Mouse (Mus musculus) forebrain, embryonic 14.5 days (tissue): ENCODE results near the gene Ahnak2. TPM values are rescaled to one million over a fixed set of nuclear protein-coding genes. Genes with fewer than 3 reads are reported as not detected.

Experiments
- ATAC-seq: fragments of 200-750 bp; cut with Nextera tagmentation; 2 replicates; pipeline ENCODE4 v1.8.0; 2017; ENCODE audit warnings: mild to moderate bottlenecking, moderate library complexity
- DNase-seq: peaks from one replicate; pipeline ENCODE4 v3.0.0-alpha.2; 2015; ENCODE audit warnings: low spot score
- H3K27ac ChIP-seq: fragments of 300-500 bp; sonication (generic); 2 replicates; pipeline ENCODE4 v1.5.1; 2014; ENCODE audit warnings: low read depth, mild to moderate bottlenecking, control low read depth, low read length, moderate library complexity
- H3K27me3 ChIP-seq: fragments of 300-500 bp; sonication (generic); replicated peaks from 2 replicates; pipeline ENCODE4 v1.6.1; 2014; ENCODE audit warnings: low read length, control low read depth, mixed read lengths; ENCODE audit not compliant: control insufficient read depth, insufficient read depth
- H3K36me3 ChIP-seq: fragments of 300-500 bp; sonication (generic); 2 replicates; pipeline ENCODE4 v1.6.1; 2014; ENCODE audit warnings: low read length, control low read depth; ENCODE audit not compliant: control insufficient read depth, insufficient read depth
- H3K4me1 ChIP-seq: fragments of 300-500 bp; sonication (generic); 2 replicates; pipeline ENCODE4 v1.6.1; 2014; ENCODE audit warnings: antibody characterized with exemption, low read length, control low read depth; ENCODE audit not compliant: control insufficient read depth, insufficient read depth
- H3K4me2 ChIP-seq: fragments of 300-500 bp; sonication (generic); 2 replicates; pipeline ENCODE4 v1.6.1; 2014; ENCODE audit warnings: mild to moderate bottlenecking, control low read depth, low read length
- H3K4me3 ChIP-seq: fragments of 300-500 bp; sonication (generic); 2 replicates; pipeline ENCODE4 v1.5.1; 2014; ENCODE audit warnings: low read depth, low read length, control low read depth
- H3K9ac ChIP-seq: fragments of 300-500 bp; sonication (generic); 2 replicates; pipeline ENCODE4 v1.6.1; 2014; ENCODE audit warnings: mild to moderate bottlenecking, low read length, control low read depth, moderate library complexity
- H3K9me3 ChIP-seq: fragments of 300-500 bp; sonication (generic); replicated peaks from 2 replicates; pipeline ENCODE4 v1.6.1; 2016; ENCODE audit warnings: low read length, control low read depth, mixed read lengths; ENCODE audit not compliant: control insufficient read depth
- WGBS: fragments of 180-500 bp; shearing (Covaris S2); extraction: QIAGEN DNeasy Blood & Tissue Kit; methylation state at CpG from one replicate; pipeline ENCODE4 v1.1.7; 2014; 5-methylcytosine and 5-hydroxymethylcytosine counted together
- polyA plus RNA-seq: library from polyadenylated mRNA; unstranded; fragments of >200 nt; fragmentation: Nextera tagmentation; extraction: Ambion mirVana; gene quantifications from 2 replicates; pipeline ENCODE4 v1.2.1, GENCODE M21; 2014

Ahnak2 gene
- polyA plus RNA-seq, 1 experiment from 2014 or later = 0.29 TPM

- no peaks in the 10 kb centered on the region for H3K4me1 ChIP-seq
- H3K9me3 ChIP-seq = no peaks in the 10 kb centered on the region
- no peaks in the 10 kb centered on the region for H3K36me3 ChIP-seq
- no peak overlapping the region for H3K4me2 ChIP-seq
- no peak overlapping the region for H3K9ac ChIP-seq
- no peak for ATAC-seq
- no peak overlapping the region for H3K4me3 ChIP-seq
- 75% methylated on average over 4 of the region's 4 CpGs for WGBS
- DNase-seq = no peak
- H3K27ac ChIP-seq = no peak overlapping the region
- no peaks in the 10 kb centered on the region for H3K27me3 ChIP-seq
These were observed 32.1 kb downstream of the Ahnak2 start for GRCm38 (mm10) chr12:112770396-112770795.

- Histone ChIP-seq H3K27ac (no peak overlapping the region), H3K9me3 (no peaks in the 10 kb centered on the region), H3K36me3 (no peaks in the 10 kb centered on the region), H3K4me1 (no peaks in the 10 kb centered on the region), H3K4me3 (no peak overlapping the region), H3K27me3 (no peaks in the 10 kb centered on the region), H3K4me2 (no peak overlapping the region), H3K9ac (no peak overlapping the region)
- 69% methylated on average over 2 of the region's 2 CpGs for WGBS
- DNase-seq (no peak), ATAC-seq (no peak)
These were observed 32.7 kb downstream of the Ahnak2 start for GRCm38 (mm10) chr12:112769751-112770150.

- no peak for DNase-seq
These were observed 33.4 kb downstream of the Ahnak2 start for GRCm38 (mm10) chr12:112769031-112769430.

GRCm38 (mm10) chr12:112768166-112768565 lies 34.3 kb downstream of the Ahnak2 start:
- Histone ChIP-seq H3K9me3 (no peaks in the 10 kb centered on the region), H3K4me1 (no peaks in the 10 kb centered on the region), H3K4me2 (no peak overlapping the region), H3K9ac (no peak overlapping the region), H3K27ac (no peak overlapping the region), H3K27me3 (no peaks in the 10 kb centered on the region), H3K4me3 (no peak overlapping the region), H3K36me3 (no peaks in the 10 kb centered on the region)
- no peak for ATAC-seq
- DNase-seq = no peak
- 90% methylated on average over 8 of the region's 8 CpGs for WGBS

More at GRCm38 (mm10) chr12:112769031-112769430, 33.4 kb downstream of the Ahnak2 start:
- Histone ChIP-seq H3K4me3 (no peak overlapping the region), H3K27ac (no peak overlapping the region), H3K4me1 (no peaks in the 10 kb centered on the region), H3K9ac (no peak overlapping the region), H3K36me3 (no peaks in the 10 kb centered on the region), H3K27me3 (no peaks in the 10 kb centered on the region), H3K9me3 (no peaks in the 10 kb centered on the region), H3K4me2 (no peak overlapping the region)
- ATAC-seq = no peak
- WGBS = 83% methylated on average over 6 of the region's 6 CpGs

GRCm38 (mm10) chr12:112767036-112767890 lies 35.2 kb downstream of the Ahnak2 start:
- Histone ChIP-seq H3K27ac (no peak overlapping the region), H3K27me3 (no peaks in the 10 kb centered on the region), H3K4me2 (no peak overlapping the region), H3K36me3 (no peaks in the 10 kb centered on the region), H3K4me1 (no peaks in the 10 kb centered on the region), H3K9ac (no peak overlapping the region), H3K9me3 (no peaks in the 10 kb centered on the region), H3K4me3 (no peak overlapping the region)
- ATAC-seq = no peak
- WGBS = 91% methylated on average over 16 of the region's 16 CpGs
- no peak for DNase-seq

GRCm38 (mm10) chr12:112766586-112766985 lies 35.9 kb downstream of the Ahnak2 start:
- DNase-seq (no peak), ATAC-seq (no peak)

GRCm38 (mm10) chr12:112764991-112765390 lies 37.5 kb downstream of the Ahnak2 start:
- Histone ChIP-seq H3K4me1 (no peaks in the 10 kb centered on the region), H3K36me3 (no peaks in the 10 kb centered on the region), H3K27me3 (no peaks in the 10 kb centered on the region), H3K9me3 (no peaks in the 10 kb centered on the region), H3K9ac (no peak overlapping the region), H3K4me3 (no peak overlapping the region), H3K27ac (no peak overlapping the region), H3K4me2 (no peak overlapping the region)
- ATAC-seq (no peak), DNase-seq (no peak)
- WGBS = 93% methylated on average over 7 of the region's 7 CpGs

More at GRCm38 (mm10) chr12:112766586-112766985, 35.9 kb downstream of the Ahnak2 start:
- Histone ChIP-seq H3K36me3 (no peaks in the 10 kb centered on the region), H3K4me3 (no peak overlapping the region), H3K9ac (no peak overlapping the region), H3K27me3 (no peaks in the 10 kb centered on the region), H3K27ac (no peak overlapping the region), H3K4me2 (no peak overlapping the region), H3K4me1 (no peaks in the 10 kb centered on the region), H3K9me3 (no peaks in the 10 kb centered on the region)
- WGBS = 90% methylated on average over 7 of the region's 7 CpGs

GRCm38 (mm10) chr12:112764141-112764540 lies 38.3 kb downstream of the Ahnak2 start:
- Histone ChIP-seq H3K9me3 (no peaks in the 10 kb centered on the region), H3K4me2 (no peak overlapping the region), H3K4me1 (no peaks in the 10 kb centered on the region), H3K4me3 (no peak overlapping the region), H3K36me3 (no peaks in the 10 kb centered on the region), H3K27ac (no peak overlapping the region), H3K27me3 (no peaks in the 10 kb centered on the region), H3K9ac (no peak overlapping the region)
- ATAC-seq = no peak
- 87% methylated on average over 5 of the region's 5 CpGs for WGBS
- no peak for DNase-seq

GRCm38 (mm10) chr12:112763176-112763575 lies 39.3 kb downstream of the Ahnak2 start:
- Histone ChIP-seq H3K4me1 (no peaks in the 10 kb centered on the region), H3K36me3 (no peaks in the 10 kb centered on the region), H3K9ac (no peak overlapping the region), H3K27ac (no peak overlapping the region), H3K27me3 (no peaks in the 10 kb centered on the region), H3K4me3 (no peak overlapping the region), H3K9me3 (no peaks in the 10 kb centered on the region), H3K4me2 (no peak overlapping the region)
- ATAC-seq = no peak
- DNase-seq = no peak
- WGBS = 79% methylated on average over 4 of the region's 4 CpGs
